ENCODE assay signal across 14 mouse cellular contexts in genomic region chr5:100047143-100047640, GRCm38 (mm10). TPM values are rescaled to one million over a fixed set of nuclear protein-coding genes. Genes with fewer than 3 reads are reported as not detected.
DNase-seq lines count a peak whose midpoint lies in the region; ATAC-seq and TF ChIP-seq lines count a peak whose summit lies in the region.
"Had no signal": no experiment of that assay in that cellular context is flagged by ENCODE, and none has a peak within 500 bp of the region (broad histone marks: within the 10 kb centered on the region; RNA-seq: fewer than 3 reads in every experiment).

No protein-coding gene starts in this region.

- no peak overlapping the region for H3K4me3 ChIP-seq in gastrocnemius, adult 2 months
- no peak overlapping the region for H3K4me3 ChIP-seq in kidney, embryonic 16.5 days (ENCODE audit: low read length)
- H3K4me3 ChIP-seq in embryonic facial prominence, embryonic 14.5 days (ENCODE audit: low read depth, low read length), result no peak overlapping the region
- no peak overlapping the region for H3K4me3 ChIP-seq in liver, postnatal 0 days (ENCODE audit: low read depth, low read length)
- H3K4me3 ChIP-seq: heart, embryonic 15.5 days; hindbrain, embryonic 15.5 days had no signal

- no peak overlapping the region for H3K4me2 ChIP-seq in kidney, embryonic 16.5 days (replicated peaks; ENCODE audit: low read depth, low read length)
- H3K4me2 ChIP-seq in embryonic facial prominence, embryonic 14.5 days (ENCODE audit: low read depth, low read length), result no peak overlapping the region
- no peak overlapping the region for H3K4me2 ChIP-seq in liver, postnatal 0 days (ENCODE audit: low read depth, low read length)
- H3K4me2 ChIP-seq: heart, embryonic 15.5 days; hindbrain, embryonic 15.5 days had no signal

- 0 out of 2 replicates have a peak, but pooled peaks cover 6% of the 10 kb centered on the region for H3K36me3 ChIP-seq in kidney, embryonic 16.5 days (ENCODE audit: insufficient read depth, low read length)
- peaks cover 3% of the 10 kb centered on the region for H3K36me3 ChIP-seq in embryonic facial prominence, embryonic 14.5 days (ENCODE audit: control insufficient read depth, insufficient read depth, low read length)
- H3K36me3 ChIP-seq in liver, postnatal 0 days (replicated peaks; ENCODE audit: insufficient read depth, low read length), result peaks cover under 1% of the 10 kb centered on the region; the same call in 1 of the 2 replicates
- H3K36me3 ChIP-seq: heart, embryonic 15.5 days; hindbrain, embryonic 15.5 days had no signal

- WGBS in kidney, embryonic 16.5 days, result 48% methylated on average over 8 of the region's 8 CpGs
- 65% methylated on average over 8 of the region's 8 CpGs for WGBS in embryonic facial prominence, embryonic 14.5 days
- WGBS in liver, postnatal 0 days (ENCODE audit: insufficient replicate concordance), result 60% methylated on average over 8 of the region's 8 CpGs

- 0 out of 2 replicates have a peak, but pooled peaks have one; percentile 20 for ATAC-seq in kidney, embryonic 16.5 days (ENCODE audit: low FRiP score, low TSS enrichment)
- ATAC-seq in embryonic facial prominence, embryonic 14.5 days (ENCODE audit: low read depth), result 0 out of 2 replicates have a peak, but pooled peaks have one; percentile 38
- ATAC-seq in liver, postnatal 0 days, result no peak

- no peaks in the 10 kb centered on the region for H3K9me3 ChIP-seq in kidney, embryonic 16.5 days (ENCODE audit: low read length)
- H3K9me3 ChIP-seq in embryonic facial prominence, embryonic 14.5 days (ENCODE audit: control insufficient read depth, low read length), result no peaks in the 10 kb centered on the region
- H3K9me3 ChIP-seq in liver, postnatal 0 days (ENCODE audit: low read length), result no peaks in the 10 kb centered on the region
- H3K9me3 ChIP-seq: heart, embryonic 15.5 days; hindbrain, embryonic 15.5 days had no signal

- H3K9ac ChIP-seq in kidney, embryonic 16.5 days (replicated peaks; ENCODE audit: low read length), result no peak overlapping the region
- H3K9ac ChIP-seq in embryonic facial prominence, embryonic 14.5 days (ENCODE audit: low read depth, low read length), result no peak overlapping the region
- H3K9ac ChIP-seq in liver, postnatal 0 days (replicated peaks), result no peak overlapping the region
- H3K9ac ChIP-seq: heart, embryonic 15.5 days; hindbrain, embryonic 15.5 days had no signal

- peaks cover 22% of the 10 kb centered on the region for H3K4me1 ChIP-seq in kidney, embryonic 16.5 days (ENCODE audit: insufficient read depth, low read length)
- 0 out of 2 replicates have a peak, but pooled peaks cover 3% of the 10 kb centered on the region for H3K4me1 ChIP-seq in embryonic facial prominence, embryonic 14.5 days (ENCODE audit: control insufficient read depth, insufficient read depth, low read length)
- H3K4me1 ChIP-seq in liver, postnatal 0 days (ENCODE audit: insufficient read depth), result peaks cover 22% of the 10 kb centered on the region

- DNase-seq in gastrocnemius, adult 2 months, result no peak
- no peak for DNase-seq in gastrocnemius, adult 18-20 months (ENCODE audit: low spot score)
- no peak for DNase-seq in kidney, adult 11 months
- peak; percentile 77 for DNase-seq in ES-CJ7 (ENCODE audit: low read depth, low spot score)
- no peak for DNase-seq in embryonic facial prominence, embryonic 14.5 days (ENCODE audit: low spot score)
- no peak for DNase-seq in liver, postnatal 0 days
- DNase-seq: cerebellum, adult 11 months; heart, adult 11 months; kidney, adult 8-10 months; liver; lung, adult 2 months had no signal

- peak overlapping the region; percentile 56 for H3K27ac ChIP-seq in gastrocnemius, adult 2 months
- H3K27ac ChIP-seq in kidney, embryonic 16.5 days (ENCODE audit: low read length), result no peak overlapping the region
- no peak overlapping the region for H3K27ac ChIP-seq in embryonic facial prominence, embryonic 14.5 days (replicated peaks; ENCODE audit: low read depth, low read length)
- no peak overlapping the region for H3K27ac ChIP-seq in liver, postnatal 0 days (ENCODE audit: low read depth)
- H3K27ac ChIP-seq: heart, embryonic 15.5 days; hindbrain, embryonic 15.5 days had no signal

- TF ChIP-seq CTCF in gastrocnemius, adult 2 months (IDR thresholded peaks at IDR 0.05), result no peak
- TF ChIP-seq CTCF in liver, postnatal 0 days (IDR thresholded peaks at IDR 0.05; ENCODE audit: low read depth), result no peak

- TF ChIP-seq EP300 in liver, postnatal 0 days (IDR thresholded peaks at IDR 0.05; ENCODE audit: low read depth), result no peak

- intact Hi-C loops in gastrocnemius, adult 2 months (cut with DNase I), result no loop called here

- no peaks in the 10 kb centered on the region for H3K27me3 ChIP-seq in kidney, embryonic 16.5 days (ENCODE audit: insufficient read depth, low read length)
- no peaks in the 10 kb centered on the region for H3K27me3 ChIP-seq in embryonic facial prominence, embryonic 14.5 days (replicated peaks; ENCODE audit: control insufficient read depth, insufficient read depth, low read length)
- H3K27me3 ChIP-seq in liver, postnatal 0 days (ENCODE audit: insufficient read depth, low read length), result no peaks in the 10 kb centered on the region
- H3K27me3 ChIP-seq: heart, embryonic 15.5 days; hindbrain, embryonic 15.5 days had no signal

RNA-seq across cellular contexts. Expression of gene Enoph1, which starts 7.4 kb away (rescaled TPM):
- total RNA-seq in gastrocnemius, adult 2 months (2021), result 1 to 10 TPM; 6.7 to 9.0 TPM
- total RNA-seq in gastrocnemius, adult 18-20 months (2021), result 1 to 10 TPM; 6.4 to 8.0 TPM
- 47.7 and 52.1 TPM in 2 replicates for polyA plus RNA-seq in kidney, embryonic 16.5 days (2015; fragmentation: Nextera tagmentation; extraction: Ambion mirVana)
- polyA plus RNA-seq in embryonic facial prominence, embryonic 14.5 days (2014; fragmentation: Nextera tagmentation; extraction: Ambion mirVana), result 37.2 and 37.6 TPM in 2 replicates
- 9.2 and 10.6 TPM in 2 replicates for polyA plus RNA-seq in liver, postnatal 0 days (2015; fragmentation: Nextera tagmentation; extraction: Ambion mirVana)

RNA-seq across cellular contexts. Expression of gene Hnrnpdl, which starts 7.7 kb away (rescaled TPM):
- 10 to 100 TPM; 74.8 to 77.5 TPM for total RNA-seq in gastrocnemius, adult 2 months (2021)
- total RNA-seq in gastrocnemius, adult 18-20 months (2021), result 10 to 100 TPM; 67.4 to 67.7 TPM
- 153 and 162 TPM in 2 replicates for polyA plus RNA-seq in kidney, embryonic 16.5 days (2015; fragmentation: Nextera tagmentation; extraction: Ambion mirVana)
- polyA plus RNA-seq in embryonic facial prominence, embryonic 14.5 days (2014; fragmentation: Nextera tagmentation; extraction: Ambion mirVana), result 148 and 178 TPM in 2 replicates
- polyA plus RNA-seq in liver, postnatal 0 days (2015; fragmentation: Nextera tagmentation; extraction: Ambion mirVana), result 32.6 and 33.3 TPM in 2 replicates
